In the genomic region with DNA sequence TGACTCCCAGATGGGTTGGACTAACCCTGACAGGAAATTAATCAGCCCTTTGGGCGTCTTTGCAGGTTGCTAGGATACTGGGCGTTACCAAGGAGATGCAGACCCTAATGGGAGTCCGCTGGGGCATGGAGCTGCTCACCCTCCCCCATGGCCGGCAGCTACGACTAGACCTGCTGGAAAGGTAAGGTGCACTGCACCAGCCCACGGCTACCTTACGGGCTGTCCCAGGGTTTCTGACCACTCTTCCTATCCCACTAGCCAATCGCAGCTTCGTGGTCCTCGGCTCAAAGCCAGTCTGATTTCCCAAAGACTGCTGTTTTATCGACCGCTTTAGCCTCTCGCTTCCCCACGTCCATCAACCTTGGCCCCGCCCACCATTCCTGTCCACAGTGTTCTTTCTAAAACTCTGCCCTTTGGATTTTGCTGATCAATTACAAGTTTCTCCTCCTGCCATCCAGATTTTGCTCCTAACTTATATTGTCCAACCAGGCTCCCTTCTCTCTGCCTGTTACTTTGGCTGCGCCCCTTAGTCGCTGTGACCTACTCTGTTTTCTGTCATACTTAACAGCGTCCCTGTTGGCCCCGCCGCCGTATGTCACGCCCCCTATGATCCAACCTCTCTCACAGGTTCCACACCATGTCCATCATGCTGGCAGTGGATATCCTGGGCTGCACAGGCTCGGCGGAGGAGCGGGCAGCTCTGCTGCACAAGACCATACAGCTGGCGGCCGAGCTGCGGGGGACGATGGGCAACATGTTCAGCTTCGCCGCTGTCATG, we compare ENCODE assay signal across 8 mouse cellular contexts. TPM values are rescaled to one million over a fixed set of nuclear protein-coding genes. Genes with fewer than 3 reads are reported as not detected.
DNase-seq lines count a peak whose midpoint lies in the region; ATAC-seq lines count a peak whose summit lies in the region.

No protein-coding gene starts in this region.

- 2% methylated on average over 31 of the region's 31 CpGs for WGBS in forebrain, embryonic 14.5 days

- no peaks in the 10 kb centered on the region for H3K9me3 ChIP-seq in forebrain, embryonic 14.5 days (replicated peaks; ENCODE audit: control insufficient read depth, low read length)

- H3K4me2 ChIP-seq in forebrain, embryonic 14.5 days (ENCODE audit: low read length) = peak overlapping the region; percentile 48

- peak overlapping the region; percentile 16 for H3K4me3 ChIP-seq in forebrain, embryonic 14.5 days (ENCODE audit: low read depth, low read length)

- H3K9ac ChIP-seq in forebrain, embryonic 14.5 days (ENCODE audit: low read length) = peak overlapping the region; percentile 46

- H3K27ac ChIP-seq in forebrain, embryonic 14.5 days (ENCODE audit: low read depth, low read length) = no peak overlapping the region; the same call in 1 of the 2 replicates

- H3K4me1 ChIP-seq in forebrain, embryonic 14.5 days (ENCODE audit: control insufficient read depth, insufficient read depth, low read length) = 0 out of 2 replicates have a peak, but pooled peaks cover 12% of the 10 kb centered on the region

- peak; percentile 81 for ATAC-seq in forebrain, embryonic 14.5 days
- no peak for ATAC-seq in CD4-positive, CD25-positive, alpha-beta regulatory T cell, adult 4 months

- peaks cover 68% of the 10 kb centered on the region for H3K36me3 ChIP-seq in forebrain, embryonic 14.5 days (ENCODE audit: control insufficient read depth, insufficient read depth, low read length)

- peak; percentile 28 to 56 for DNase-seq in adrenal gland, postnatal 4 days (ENCODE audit: low spot score in 2 of 2)
- DNase-seq in forebrain, embryonic 14.5 days (ENCODE audit: low spot score) = peak; percentile 65
- DNase-seq in kidney, adult 18-20 months = peak; percentile 88
- peak; percentile 83 to 87 for DNase-seq in lung, adult 18-20 months
- DNase-seq in retina, embryonic 14.5 days (ENCODE audit: low spot score) = peak; percentile 85
- no peak for DNase-seq in right cerebral cortex, postnatal 25 days
- DNase-seq in cerebellum, adult 9-10 months = no peak

- no peaks in the 10 kb centered on the region for H3K27me3 ChIP-seq in forebrain, embryonic 14.5 days (replicated peaks; ENCODE audit: control insufficient read depth, insufficient read depth, low read length)

RNA-seq across cellular contexts. Expression of a gene that starts 6.0 kb away (rescaled TPM):
- 10 to 100 TPM; 31.5 to 36.5 TPM for total RNA-seq in adrenal gland, postnatal 4 days (2021)
- 67.9 and 71.2 TPM in 2 replicates for polyA plus RNA-seq in forebrain, embryonic 14.5 days (2014; fragmentation: Nextera tagmentation; extraction: Ambion mirVana)
- 10 to 100 TPM; 64.5 to 84.5 TPM for polyA plus RNA-seq in CD4-positive, CD25-positive, alpha-beta regulatory T cell, adult 4 months (2017; shearing (Covaris generic))

RNA-seq across cellular contexts. Expression of a gene that starts 10.3 kb away (rescaled TPM):
- total RNA-seq in adrenal gland, postnatal 4 days (2021) = under 1 TPM in 1 of 2 experiments, not detected in 1; 0.28 TPM
- polyA plus RNA-seq in forebrain, embryonic 14.5 days (2014; fragmentation: Nextera tagmentation; extraction: Ambion mirVana) = 3.2 and 3.4 TPM in 2 replicates
- under 1 TPM in 1 of 2 experiments, not detected in 1; 0.58 TPM for polyA plus RNA-seq in CD4-positive, CD25-positive, alpha-beta regulatory T cell, adult 4 months (2017; shearing (Covaris generic))

RNA-seq across cellular contexts. Expression of a gene that starts 24.4 kb away (rescaled TPM):
- under 1 TPM in 1 of 2 experiments, not detected in 1; 0.23 TPM for total RNA-seq in adrenal gland, postnatal 4 days (2021)
- polyA plus RNA-seq in forebrain, embryonic 14.5 days (2014; fragmentation: Nextera tagmentation; extraction: Ambion mirVana) = 0.27 and 0.80 TPM in 2 replicates
- polyA plus RNA-seq in CD4-positive, CD25-positive, alpha-beta regulatory T cell, adult 4 months (2017; shearing (Covaris generic)) = 1 to 10 TPM; 1.4 to 1.6 TPM

RNA-seq across cellular contexts. Expression of a gene that starts 24.5 kb away (rescaled TPM):
- total RNA-seq in adrenal gland, postnatal 4 days (2021) = 1 to 10 TPM; 4.0 to 5.2 TPM
- 4.7 and 5.1 TPM in 2 replicates for polyA plus RNA-seq in forebrain, embryonic 14.5 days (2014; fragmentation: Nextera tagmentation; extraction: Ambion mirVana)
- 1 to 10 TPM; 2.9 to 3.8 TPM for polyA plus RNA-seq in CD4-positive, CD25-positive, alpha-beta regulatory T cell, adult 4 months (2017; shearing (Covaris generic))

RNA-seq across cellular contexts. Expression of a gene that starts 30.2 kb away (rescaled TPM):
- total RNA-seq in adrenal gland, postnatal 4 days (2021) = 10 to 100 TPM; 32.3 to 32.9 TPM
- 25.8 and 37.4 TPM in 2 replicates for polyA plus RNA-seq in forebrain, embryonic 14.5 days (2014; fragmentation: Nextera tagmentation; extraction: Ambion mirVana)
- 10 to 100 TPM; 54.0 to 90.6 TPM for polyA plus RNA-seq in CD4-positive, CD25-positive, alpha-beta regulatory T cell, adult 4 months (2017; shearing (Covaris generic))

Comparison
In these comparisons a context has a peak if more than half of its experiments do, and no peak if none do; other contexts are left out.
1. DNase-seq: peak in adrenal gland, postnatal 4 days (2 of 2), forebrain, embryonic 14.5 days (single experiment), kidney, adult 18-20 months (single experiment), lung, adult 18-20 months (2 of 2) and retina, embryonic 14.5 days (single experiment); none in right cerebral cortex, postnatal 25 days (single experiment) and cerebellum, adult 9-10 months (single experiment).